Mouse (Mus musculus) embryonic facial prominence, embryonic 12.5 days (tissue): ENCODE results near the gene March8. TPM values are rescaled to one million over a fixed set of nuclear protein-coding genes. Genes with fewer than 3 reads are reported as not detected.
"Not testable (repeated sequence)": the region's sequence is repeated elsewhere in the genome, so short reads cannot be mapped to it uniquely, and the experiment has no call there.

ENCODE experiments used
- ATAC-seq: fragments of 200-750 bp; cut with Nextera tagmentation; 2 replicates; pipeline ENCODE4 v1.8.0; 2017; ENCODE audit not compliant: insufficient number of reproducible peaks, insufficient read depth, low FRiP score, low TSS enrichment
- H3K27ac ChIP-seq: fragments of 300-500 bp; sonication (generic); 2 replicates; pipeline ENCODE4 v1.5.1; 2016; ENCODE audit warnings: mild to moderate bottlenecking
- H3K27me3 ChIP-seq: fragments of 300-500 bp; sonication (generic); 2 replicates; pipeline ENCODE4 v1.6.1; 2016; ENCODE audit warnings: mild to moderate bottlenecking, moderate library complexity
- H3K36me3 ChIP-seq: fragments of 300-500 bp; sonication (generic); 2 replicates; pipeline ENCODE4 v1.6.1; 2016; ENCODE audit warnings: mild to moderate bottlenecking
- H3K4me1 ChIP-seq: fragments of 300-500 bp; sonication (generic); 2 replicates; pipeline ENCODE4 v1.6.1; 2016
- H3K4me2 ChIP-seq: fragments of 300-500 bp; sonication (generic); replicated peaks from 2 replicates; pipeline ENCODE4 v1.6.1; 2016; ENCODE audit warnings: mild to moderate bottlenecking, moderate library complexity
- H3K4me3 ChIP-seq: fragments of 300-500 bp; sonication (generic); 2 replicates; pipeline ENCODE4 v1.5.1; 2016; ENCODE audit warnings: mild to moderate bottlenecking
- H3K9ac ChIP-seq: fragments of 300-500 bp; sonication (generic); 2 replicates; pipeline ENCODE4 v1.6.1; 2016; ENCODE audit warnings: mild to moderate bottlenecking, moderate library complexity
- H3K9me3 ChIP-seq: fragments of 300-500 bp; sonication (generic); 2 replicates; pipeline ENCODE4 v1.6.1; 2016; ENCODE audit warnings: mild to moderate bottlenecking, moderate library complexity
- WGBS: fragments of 180-500 bp; shearing (Covaris S2); methylation state at CpG from one replicate; pipeline ENCODE4 v1.1.7; 2016; 5-methylcytosine and 5-hydroxymethylcytosine counted together
- polyA plus RNA-seq: library from polyadenylated mRNA; unstranded; fragments of >200 nt; fragmentation: Nextera tagmentation; extraction: Ambion mirVana; gene quantifications from 2 replicates; pipeline ENCODE4 v1.2.1, GENCODE M21; 2016

The March8 gene
- polyA plus RNA-seq, 1 experiment from 2014 or later = 31.1 TPM

DNA sequence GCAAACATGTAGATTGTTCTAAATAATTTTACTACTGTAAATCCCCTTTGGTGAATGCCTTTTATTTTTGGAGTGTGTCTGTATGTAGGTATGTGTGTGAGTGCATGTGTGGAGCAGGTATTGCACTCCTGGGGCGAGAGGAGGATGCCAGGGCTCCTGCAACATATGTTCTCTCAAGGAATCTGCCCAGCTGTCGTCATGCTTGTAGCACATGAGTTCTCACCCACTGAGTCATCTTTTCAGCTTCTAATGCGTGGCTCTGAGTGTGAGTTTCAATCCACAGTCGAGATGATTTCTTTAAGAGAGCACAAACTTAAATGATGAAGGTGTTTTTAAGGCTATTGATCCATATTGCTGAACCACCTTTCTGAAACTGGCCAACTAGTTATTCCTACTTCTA lies 13.7 kb downstream of the March8 start:
- WGBS = 82% methylated on average over 4 of the region's 4 CpGs
- H3K27ac ChIP-seq = no peak overlapping the region

DNA sequence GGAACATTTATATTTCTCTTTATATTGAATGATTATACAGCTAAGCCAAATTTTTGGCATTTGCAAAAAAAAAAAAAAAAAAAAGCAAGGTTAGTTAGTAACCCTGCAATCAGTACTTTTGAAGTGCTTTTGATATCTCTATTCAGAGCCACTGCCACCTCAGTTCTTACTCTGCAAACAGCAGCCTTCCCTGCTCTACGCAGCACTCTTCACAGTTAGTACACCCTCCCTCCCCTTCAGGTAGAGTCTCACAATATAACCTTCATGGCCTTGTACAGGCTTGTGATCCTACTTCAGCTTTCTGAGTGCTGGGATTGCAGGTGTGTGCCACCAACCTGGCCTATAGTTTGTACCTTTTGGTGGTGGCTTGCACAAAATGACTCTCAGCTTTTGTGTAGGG lies 15.6 kb downstream of the March8 start:
- no peak overlapping the region for H3K9ac ChIP-seq
- H3K4me2 ChIP-seq = no peak overlapping the region
- no peak overlapping the region for H3K4me3 ChIP-seq
- H3K4me1 ChIP-seq = no peaks in the 10 kb centered on the region
- no peak overlapping the region for H3K27ac ChIP-seq
- 89% methylated on average over 1 of the region's 1 CpGs for WGBS
- H3K9me3 ChIP-seq = no peaks in the 10 kb centered on the region
- ATAC-seq = no peak
- no peaks in the 10 kb centered on the region for H3K27me3 ChIP-seq
- no peaks in the 10 kb centered on the region for H3K36me3 ChIP-seq

More for the DNA sequence above, 13.7 kb downstream of the March8 start:
- Histone ChIP-seq H3K9me3 (no peaks in the 10 kb centered on the region), H3K4me2 (no peak overlapping the region), H3K4me3 (no peak overlapping the region), H3K4me1 (no peaks in the 10 kb centered on the region), H3K27me3 (no peaks in the 10 kb centered on the region), H3K9ac (no peak overlapping the region), H3K36me3 (no peaks in the 10 kb centered on the region)
- ATAC-seq = no peak

DNA sequence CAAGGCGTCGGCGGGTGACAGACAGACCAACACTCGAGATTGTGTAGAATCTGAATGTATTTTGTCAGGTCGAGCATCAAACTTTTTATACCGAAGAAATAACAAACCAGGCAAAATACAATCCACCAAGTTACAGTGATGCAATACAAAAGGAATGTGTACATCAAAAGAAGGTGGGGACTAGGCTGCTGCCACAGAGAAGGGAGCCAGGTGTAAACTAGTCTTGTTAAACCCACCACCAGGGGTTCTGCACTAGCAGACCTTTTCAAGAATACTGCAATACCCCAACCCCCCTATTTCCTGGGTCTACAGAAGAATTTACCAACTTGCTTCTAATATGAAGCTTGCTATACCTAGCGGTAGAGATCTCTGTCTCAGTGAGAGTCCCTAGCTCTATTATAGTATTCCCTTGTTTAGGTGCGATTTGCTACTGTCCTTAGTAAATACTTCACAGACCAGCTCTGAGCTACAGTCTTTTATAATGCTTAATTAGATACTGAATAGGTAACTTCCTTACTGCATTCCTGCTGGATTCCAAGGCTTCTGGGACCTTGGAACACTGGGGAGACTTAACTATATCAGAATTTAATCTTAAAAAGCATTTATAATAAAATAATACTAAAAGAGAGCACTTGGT lies 18.6 kb downstream of the March8 start:
- WGBS = 70% methylated on average over 8 of the region's 8 CpGs
- not testable (repeated sequence) for H3K4me1 ChIP-seq

DNA sequence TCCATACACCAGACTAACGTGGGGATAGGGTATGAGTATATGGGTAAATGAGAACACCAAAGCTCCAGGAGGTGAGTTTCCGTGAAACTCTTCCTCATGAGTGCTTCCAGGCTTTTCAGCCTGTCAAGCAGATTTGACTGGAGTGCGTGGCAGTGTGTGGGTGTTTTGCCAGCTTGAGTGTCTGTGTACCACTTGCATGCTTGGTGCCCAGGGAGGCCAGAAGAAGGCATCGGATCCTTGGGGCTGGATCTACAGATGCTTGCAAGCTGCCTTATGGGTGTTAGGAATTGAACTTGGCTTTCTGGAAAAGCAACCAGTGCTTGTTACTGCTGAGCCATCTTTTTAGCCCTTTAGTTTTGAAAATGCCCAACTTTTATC lies 19.1 kb downstream of the March8 start:
- H3K4me2 ChIP-seq = no peak overlapping the region
- 68% methylated on average over 4 of the region's 4 CpGs for WGBS
- H3K27ac ChIP-seq = no peak overlapping the region
- no peak overlapping the region for H3K4me3 ChIP-seq
- H3K4me1 ChIP-seq = no peaks in the 10 kb centered on the region
- H3K36me3 ChIP-seq = no peaks in the 10 kb centered on the region
- no peaks in the 10 kb centered on the region for H3K27me3 ChIP-seq
- H3K9me3 ChIP-seq = no peaks in the 10 kb centered on the region
- H3K9ac ChIP-seq = no peak overlapping the region
- no peak for ATAC-seq

More for the DNA sequence above, 18.6 kb downstream of the March8 start:
- not testable (repeated sequence) for H3K4me3 ChIP-seq, H3K9me3 ChIP-seq, ATAC-seq, H3K36me3 ChIP-seq, H3K4me2 ChIP-seq, H3K27me3 ChIP-seq, H3K9ac ChIP-seq, H3K27ac ChIP-seq

DNA sequence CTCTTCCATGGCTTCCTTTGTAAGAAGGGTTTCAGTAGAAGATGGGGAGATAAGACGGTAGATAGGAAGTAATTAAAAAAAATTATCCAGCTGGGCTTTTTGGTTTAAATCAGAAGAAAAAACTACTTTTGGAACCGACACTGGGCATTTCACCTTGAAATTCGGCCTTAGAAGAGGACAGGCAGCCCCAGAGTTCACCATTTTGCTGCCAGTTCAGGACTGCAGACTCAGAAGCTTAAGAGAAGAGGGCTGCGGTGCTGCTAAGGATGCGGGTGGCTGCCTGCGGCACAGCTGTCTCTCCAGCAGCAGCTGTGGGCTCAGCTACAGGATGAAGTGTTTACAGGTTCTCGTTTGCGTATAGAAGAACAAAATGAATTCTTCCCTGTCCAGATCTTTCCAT lies 20.2 kb downstream of the March8 start:
- H3K4me3 ChIP-seq = no peak overlapping the region
- 65% methylated on average over 8 of the region's 8 CpGs for WGBS
- ATAC-seq = no peak
- H3K9ac ChIP-seq = no peak overlapping the region
- H3K4me1 ChIP-seq = no peaks in the 10 kb centered on the region
- no peak overlapping the region for H3K4me2 ChIP-seq
- no peaks in the 10 kb centered on the region for H3K36me3 ChIP-seq
- H3K9me3 ChIP-seq = no peaks in the 10 kb centered on the region
- no peaks in the 10 kb centered on the region for H3K27me3 ChIP-seq
- no peak overlapping the region for H3K27ac ChIP-seq

DNA sequence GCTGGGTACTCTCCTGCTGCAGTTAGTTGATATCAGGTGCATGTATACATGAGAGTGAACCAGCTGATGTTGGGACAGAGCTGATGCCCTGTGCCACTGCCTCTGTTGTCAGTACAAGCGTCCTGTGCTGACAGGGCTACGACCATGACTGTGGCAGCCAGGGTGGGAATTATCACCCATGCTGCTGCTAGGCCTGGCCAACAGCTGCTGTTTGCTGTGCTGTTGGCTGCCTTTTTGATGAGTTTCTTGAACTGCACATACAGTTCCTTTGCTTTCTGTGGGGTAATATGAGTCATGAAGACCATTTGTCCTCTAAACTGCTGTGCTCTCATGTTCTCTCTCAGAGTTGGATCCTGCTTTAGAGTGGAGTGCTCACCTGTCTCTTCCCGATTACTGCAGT lies 21.4 kb downstream of the March8 start:
- Histone ChIP-seq H3K4me2 (no peak overlapping the region), H3K4me1 (no peaks in the 10 kb centered on the region), H3K9me3 (no peaks in the 10 kb centered on the region), H3K27me3 (no peaks in the 10 kb centered on the region), H3K36me3 (no peaks in the 10 kb centered on the region), H3K4me3 (no peak overlapping the region), H3K9ac (no peak overlapping the region), H3K27ac (no peak overlapping the region)
- no peak for ATAC-seq
- WGBS = 81% methylated on average over 3 of the region's 3 CpGs

GRCm38 (mm10) chr6:116361463-116361862 lies 23.6 kb downstream of the March8 start:
- WGBS = 84% methylated on average over 3 of the region's 3 CpGs
- Histone ChIP-seq H3K36me3 (no peaks in the 10 kb centered on the region), H3K4me3 (no peak overlapping the region), H3K4me1 (no peaks in the 10 kb centered on the region), H3K9ac (no peak overlapping the region), H3K27ac (no peak overlapping the region), H3K4me2 (no peak overlapping the region), H3K27me3 (no peaks in the 10 kb centered on the region), H3K9me3 (no peaks in the 10 kb centered on the region)
- no peak for ATAC-seq

DNA sequence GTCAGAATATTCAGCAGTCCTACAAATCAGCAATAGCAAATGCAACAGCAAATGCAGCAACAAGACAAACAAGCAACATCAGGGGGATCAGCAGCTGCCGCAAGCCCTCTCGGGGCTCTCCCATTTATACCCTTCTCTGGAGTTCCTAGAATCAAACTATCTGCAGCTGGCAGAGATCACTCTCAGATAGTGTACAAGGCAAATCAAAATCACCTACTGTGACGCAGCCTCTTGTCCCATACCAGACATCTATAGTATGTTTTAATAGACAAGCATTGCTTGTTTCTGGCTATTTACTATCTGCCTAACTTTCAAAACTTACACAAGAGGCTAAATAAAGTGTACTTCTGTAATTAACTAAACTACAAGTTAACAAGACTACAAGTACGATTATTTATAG lies 24.2 kb downstream of the March8 start:
- Histone ChIP-seq H3K4me1 (no peaks in the 10 kb centered on the region), H3K27me3 (no peaks in the 10 kb centered on the region), H3K4me2 (no peak overlapping the region), H3K9ac (no peak overlapping the region), H3K4me3 (no peak overlapping the region), H3K36me3 (no peaks in the 10 kb centered on the region), H3K27ac (no peak overlapping the region), H3K9me3 (no peaks in the 10 kb centered on the region)
- WGBS = 87% methylated on average over 4 of the region's 4 CpGs
- ATAC-seq = no peak

DNA sequence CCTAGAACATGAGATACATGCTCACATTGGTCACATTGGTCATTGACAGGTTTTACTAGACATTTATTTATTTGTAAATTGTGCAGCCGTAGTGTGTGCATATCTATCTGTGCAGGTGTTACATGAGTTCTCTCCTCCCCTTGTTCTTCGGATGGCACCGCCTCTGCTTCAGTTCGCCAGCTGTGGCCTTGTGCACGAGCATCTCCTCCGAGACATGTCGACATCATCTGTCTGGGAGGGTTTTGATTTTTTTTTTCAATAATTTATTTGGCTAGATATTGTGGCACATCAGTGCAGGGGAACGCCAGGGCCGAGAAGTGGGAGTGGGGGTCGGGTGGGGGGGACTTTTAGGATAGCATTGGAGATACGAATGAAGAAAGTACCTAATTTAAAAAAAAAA lies 30.1 kb downstream of the March8 start:
- Histone ChIP-seq H3K9ac (no peak overlapping the region), H3K4me2 (no peak overlapping the region), H3K9me3 (no peaks in the 10 kb centered on the region), H3K27me3 (no peaks in the 10 kb centered on the region), H3K27ac (no peak overlapping the region), H3K36me3 (no peaks in the 10 kb centered on the region), H3K4me3 (no peak overlapping the region), H3K4me1 (no peaks in the 10 kb centered on the region)
- no peak for ATAC-seq
- 83% methylated on average over 11 of the region's 11 CpGs for whole genome bisulfite sequencing

GRCm38 (mm10) chr6:116369811-116370210 lies 32.0 kb downstream of the March8 start:
- 95% methylated on average over 1 of the region's 1 CpGs for WGBS
- no peaks in the 10 kb centered on the region for H3K27me3 ChIP-seq
- no peaks in the 10 kb centered on the region for H3K9me3 ChIP-seq
- H3K27ac ChIP-seq = no peak overlapping the region
- ATAC-seq = no peak
- no peak overlapping the region for H3K9ac ChIP-seq
- no peaks in the 10 kb centered on the region for H3K36me3 ChIP-seq
- peaks cover 3% of the 10 kb centered on the region; the same call in 1 of the 2 replicates for H3K4me1 ChIP-seq
- no peak overlapping the region for H3K4me3 ChIP-seq
- H3K4me2 ChIP-seq = no peak overlapping the region

GRCm38 (mm10) chr6:116370216-116370976 lies 32.6 kb downstream of the March8 start:
- no peak overlapping the region for H3K4me2 ChIP-seq
- H3K27me3 ChIP-seq = no peaks in the 10 kb centered on the region
- H3K9ac ChIP-seq = no peak overlapping the region
- WGBS = 84% methylated on average over 6 of the region's 6 CpGs
- H3K36me3 ChIP-seq = no peaks in the 10 kb centered on the region
- no peak overlapping the region for H3K27ac ChIP-seq
- no peaks in the 10 kb centered on the region for H3K9me3 ChIP-seq
- ATAC-seq = no peak
- H3K4me1 ChIP-seq = peaks cover 3% of the 10 kb centered on the region; the same call in 1 of the 2 replicates
- no peak overlapping the region for H3K4me3 ChIP-seq

DNA sequence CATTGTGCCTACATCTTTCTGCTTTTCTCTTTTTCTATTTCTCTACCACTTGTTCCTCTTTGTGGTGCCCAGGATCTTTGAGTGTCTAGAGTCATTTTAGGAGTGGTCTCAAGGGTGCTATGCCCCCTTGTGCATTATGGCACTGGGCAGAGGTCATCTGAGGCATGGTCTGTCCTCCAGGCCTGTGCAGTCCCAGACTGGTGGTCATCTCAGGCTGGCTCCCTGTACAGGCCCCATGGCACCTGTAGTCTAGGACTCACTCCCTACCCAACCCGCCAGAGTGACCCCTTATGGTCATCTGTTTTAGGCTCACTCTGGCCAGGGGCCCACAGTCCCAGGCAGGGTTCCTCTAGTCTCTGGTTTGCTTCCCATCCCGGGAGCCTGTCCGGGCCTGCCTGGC lies 33.7 kb downstream of the March8 start:
- H3K27me3 ChIP-seq = no peaks in the 10 kb centered on the region
- no peaks in the 10 kb centered on the region for H3K36me3 ChIP-seq
- ATAC-seq = no peak
- 95% methylated on average over 3 of the region's 3 CpGs for WGBS
- no peak overlapping the region for H3K27ac ChIP-seq
- peaks cover 3% of the 10 kb centered on the region; the same call in 1 of the 2 replicates for H3K4me1 ChIP-seq
- no peak overlapping the region for H3K4me3 ChIP-seq
- no peaks in the 10 kb centered on the region for H3K9me3 ChIP-seq
- no peak overlapping the region for H3K4me2 ChIP-seq
- no peak overlapping the region for H3K9ac ChIP-seq
